Mouse (Mus musculus): ENCODE data around the gene Dchs2. TPM values are rescaled to one million over a fixed set of nuclear protein-coding genes. Genes with fewer than 3 reads are reported as not detected.

Dchs2 gene
- total and polyA plus RNA-seq, 2 experiments from 2014 or later = 0.48 to 8.5 TPM

DNA sequence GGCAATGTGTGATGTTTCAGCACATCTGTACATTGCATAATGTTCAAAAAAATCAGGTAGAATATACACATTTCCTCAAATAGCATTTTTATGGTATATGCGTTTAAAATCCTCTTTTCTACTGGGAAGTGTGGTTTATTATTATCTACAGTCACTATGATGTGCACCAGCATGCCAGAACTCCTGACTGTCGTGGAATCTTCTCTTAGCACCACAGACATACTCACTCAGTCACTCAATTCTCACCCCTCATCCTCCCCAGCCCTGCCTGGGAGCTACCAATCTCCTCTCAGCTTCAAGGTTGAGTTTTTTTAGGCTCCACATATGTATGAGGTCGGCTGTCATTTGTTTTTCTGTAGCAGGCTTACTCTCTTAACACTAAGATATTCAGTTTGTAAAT lies 20.8 kb downstream of the Dchs2 start:
- 55% methylated on average over 3 of the region's 3 CpGs for WGBS
- H3K27ac ChIP-seq (ENCODE audit: low read depth, low read length) = peak overlapping the region; percentile 70; the same call in 1 of the 2 replicates

DNA sequence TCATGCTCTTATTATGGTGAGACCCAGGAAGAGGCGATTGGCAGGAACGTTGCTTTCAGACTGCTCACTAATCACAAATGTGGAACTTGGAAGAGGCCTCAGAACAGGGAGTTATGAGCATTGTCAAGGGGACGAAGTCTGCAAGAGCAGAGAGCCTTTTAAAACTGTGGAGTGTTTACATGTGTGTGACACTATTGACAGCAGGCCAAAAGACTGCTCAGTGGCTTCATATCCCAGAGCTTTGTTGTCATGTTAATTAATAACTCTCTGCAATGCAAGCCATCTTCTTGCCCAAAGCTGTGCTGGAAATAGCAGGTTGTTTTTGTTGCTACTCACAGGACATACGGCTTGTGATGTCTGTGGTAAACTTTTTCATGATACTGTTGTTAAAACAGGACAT lies 27.9 kb downstream of the Dchs2 start:
- DNase-seq (peak; percentile 21), ATAC-seq (no peak; the same call in 1 of the 2 replicates)
- H3K4me3 ChIP-seq (ENCODE audit: low read depth, low read length) = no peak overlapping the region

More for the DNA sequence above, 20.8 kb downstream of the Dchs2 start:
- ATAC-seq = peak; percentile 71; the same call in 1 of the 2 replicates
- H3K4me2 ChIP-seq (ENCODE audit: low read depth) = no peak overlapping the region
- H3K27me3 ChIP-seq (ENCODE audit: insufficient read depth, low read length) = no peaks in the 10 kb centered on the region
- H3K9me3 ChIP-seq (ENCODE audit: low read length) = no peaks in the 10 kb centered on the region
- no peak overlapping the region for H3K9ac ChIP-seq
- H3K4me3 ChIP-seq (ENCODE audit: low read depth, low read length) = no peak overlapping the region
- H3K4me1 ChIP-seq (ENCODE audit: insufficient read depth) = peaks cover 7% of the 10 kb centered on the region
- peak; percentile 10 for DNase-seq
- TF ChIP-seq CTCF (IDR thresholded peaks at IDR 0.05; ENCODE audit: low read depth) = no peak
- H3K36me3 ChIP-seq (ENCODE audit: insufficient read depth) = no peaks in the 10 kb centered on the region

DNA sequence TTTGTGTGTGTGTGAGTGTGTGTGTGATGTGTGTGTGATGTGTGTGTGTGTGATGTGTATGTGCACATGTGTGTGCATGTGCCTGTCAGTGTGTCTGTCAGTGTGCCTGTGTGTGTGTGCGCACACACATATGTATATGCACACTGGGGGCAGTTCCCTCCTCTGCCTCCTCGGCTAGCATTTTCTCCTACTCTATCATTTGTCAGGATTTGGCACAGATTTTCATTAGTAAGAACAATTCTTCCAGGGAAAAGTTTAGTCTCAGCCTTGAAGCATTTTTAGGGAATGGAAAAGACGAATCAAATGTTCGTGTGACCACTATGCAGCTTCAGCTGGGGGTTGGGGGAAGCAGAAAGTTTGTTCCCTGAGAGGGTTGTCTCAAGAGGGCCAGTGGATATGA lies 28.4 kb downstream of the Dchs2 start:
- TF ChIP-seq CTCF (IDR thresholded peaks at IDR 0.05; ENCODE audit: low read depth) = no peak
- DNase-seq = no peak
- no peak overlapping the region for H3K4me2 ChIP-seq (ENCODE audit: low read depth)
- H3K36me3 ChIP-seq (ENCODE audit: insufficient read depth) = no peaks in the 10 kb centered on the region
- H3K27ac ChIP-seq (ENCODE audit: low read depth, low read length) = no peak overlapping the region
- no peaks in the 10 kb centered on the region for H3K9me3 ChIP-seq (ENCODE audit: low read length)
- no peak overlapping the region for H3K9ac ChIP-seq
- peaks cover under 1% of the 10 kb centered on the region; the same call in 1 of the 2 replicates for H3K4me1 ChIP-seq (ENCODE audit: insufficient read depth)
- no peak overlapping the region for H3K4me3 ChIP-seq (ENCODE audit: low read depth, low read length)
- no peaks in the 10 kb centered on the region for H3K27me3 ChIP-seq (ENCODE audit: insufficient read depth, low read length)
- no peak for ATAC-seq
- WGBS = 67% methylated on average over 4 of the region's 4 CpGs

More for the DNA sequence above, 27.9 kb downstream of the Dchs2 start:
- H3K36me3 ChIP-seq (ENCODE audit: insufficient read depth) = no peaks in the 10 kb centered on the region
- WGBS = 19% methylated on average over 4 of the region's 4 CpGs
- H3K4me1 ChIP-seq (ENCODE audit: insufficient read depth) = no peaks in the 10 kb centered on the region
- no peak for TF ChIP-seq CTCF (IDR thresholded peaks at IDR 0.05; ENCODE audit: low read depth)
- no peaks in the 10 kb centered on the region for H3K9me3 ChIP-seq (ENCODE audit: low read length)
- H3K9ac ChIP-seq = no peak overlapping the region
- H3K4me2 ChIP-seq (ENCODE audit: low read depth) = no peak overlapping the region
- no peaks in the 10 kb centered on the region for H3K27me3 ChIP-seq (ENCODE audit: insufficient read depth, low read length)
- no peak overlapping the region for H3K27ac ChIP-seq (ENCODE audit: low read depth, low read length)

- Histone ChIP-seq H3K9me3 (ENCODE audit: low read length) (no peaks in the 10 kb centered on the region), H3K27ac (ENCODE audit: low read depth, low read length) (no peak overlapping the region), H3K36me3 (ENCODE audit: insufficient read depth) (no peaks in the 10 kb centered on the region), H3K9ac (no peak overlapping the region), H3K4me2 (ENCODE audit: low read depth) (no peak overlapping the region), H3K4me3 (ENCODE audit: low read depth, low read length) (no peak overlapping the region), H3K4me1 (ENCODE audit: insufficient read depth) (peaks cover 7% of the 10 kb centered on the region; the same call in 1 of the 2 replicates), H3K27me3 (ENCODE audit: insufficient read depth, low read length) (no peaks in the 10 kb centered on the region)
- WGBS = 22% methylated on average over 6 of the region's 6 CpGs
- DNase-seq (no peak), ATAC-seq (no peak)
- no peak for TF ChIP-seq CTCF (IDR thresholded peaks at IDR 0.05; ENCODE audit: low read depth)
Observed at GRCm38 (mm10) chr3:83161542-83162231, 33.9 kb downstream of the Dchs2 start.

DNA sequence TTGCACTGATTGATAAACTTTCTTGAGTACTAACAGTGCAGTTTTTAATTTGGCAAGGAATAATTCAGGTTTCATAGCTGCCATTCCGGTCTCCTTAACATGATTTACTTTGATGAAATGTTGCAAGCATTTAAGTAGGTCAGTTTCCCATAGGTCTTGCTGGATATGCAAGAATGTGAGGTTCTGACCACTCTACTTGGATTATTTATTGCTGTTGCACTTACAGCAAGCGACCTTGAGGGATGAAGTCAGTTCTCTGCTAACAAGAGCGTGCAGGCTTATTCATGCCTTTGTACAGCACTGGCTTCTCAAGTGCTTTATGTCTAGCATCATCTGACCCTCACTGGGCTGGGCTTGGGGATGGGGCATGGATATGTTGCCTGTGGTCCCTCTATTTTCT lies 35.9 kb downstream of the Dchs2 start:
- no peak overlapping the region for H3K27ac ChIP-seq (ENCODE audit: low read depth, low read length)
- 90% methylated on average over 3 of the region's 3 CpGs for WGBS
- H3K4me1 ChIP-seq (ENCODE audit: insufficient read depth) = peaks cover 7% of the 10 kb centered on the region; the same call in 1 of the 2 replicates

GRCm38 (mm10) chr3:83185527-83185926 lies 57.8 kb downstream of the Dchs2 start:
- no peaks in the 10 kb centered on the region for H3K4me1 ChIP-seq (ENCODE audit: insufficient read depth)
- TF ChIP-seq CTCF (IDR thresholded peaks at IDR 0.05; ENCODE audit: low read depth) = no peak
- no peak overlapping the region for H3K4me3 ChIP-seq (ENCODE audit: low read depth, low read length)
- no peak for DNase-seq
- no peak for ATAC-seq
- no peak overlapping the region for H3K4me2 ChIP-seq (ENCODE audit: low read depth)
- no peak overlapping the region for H3K9ac ChIP-seq
- no peaks in the 10 kb centered on the region for H3K36me3 ChIP-seq (ENCODE audit: insufficient read depth)
- H3K9me3 ChIP-seq (ENCODE audit: low read length) = no peaks in the 10 kb centered on the region
- H3K27ac ChIP-seq (ENCODE audit: low read depth, low read length) = no peak overlapping the region
- WGBS = 91% methylated on average over 5 of the region's 5 CpGs
- no peaks in the 10 kb centered on the region for H3K27me3 ChIP-seq (ENCODE audit: insufficient read depth, low read length)

More for the DNA sequence above, 35.9 kb downstream of the Dchs2 start:
- H3K36me3 ChIP-seq (ENCODE audit: insufficient read depth) = no peaks in the 10 kb centered on the region
- no peak overlapping the region for H3K9ac ChIP-seq
- no peak overlapping the region for H3K4me2 ChIP-seq (ENCODE audit: low read depth)
- no peak overlapping the region for H3K4me3 ChIP-seq (ENCODE audit: low read depth, low read length)
- ATAC-seq (no peak), DNase-seq (no peak)
- H3K27me3 ChIP-seq (ENCODE audit: insufficient read depth, low read length) = no peaks in the 10 kb centered on the region
- TF ChIP-seq CTCF (IDR thresholded peaks at IDR 0.05; ENCODE audit: low read depth) = no peak
- H3K9me3 ChIP-seq (ENCODE audit: low read length) = no peaks in the 10 kb centered on the region

- no peak for ATAC-seq
- 93% methylated on average over 2 of the region's 2 CpGs for WGBS
Observed at GRCm38 (mm10) chr3:83191271-83191670, 63.5 kb downstream of the Dchs2 start.

More at GRCm38 (mm10) chr3:83191271-83191670, 63.5 kb downstream of the Dchs2 start:
- Histone ChIP-seq H3K9ac (no peak overlapping the region), H3K27me3 (ENCODE audit: insufficient read depth, low read length) (no peaks in the 10 kb centered on the region), H3K4me3 (ENCODE audit: low read depth, low read length) (no peak overlapping the region), H3K4me2 (ENCODE audit: low read depth) (no peak overlapping the region), H3K9me3 (ENCODE audit: low read length) (no peaks in the 10 kb centered on the region), H3K36me3 (ENCODE audit: insufficient read depth) (no peaks in the 10 kb centered on the region), H3K4me1 (ENCODE audit: insufficient read depth) (no peaks in the 10 kb centered on the region), H3K27ac (ENCODE audit: low read depth, low read length) (no peak overlapping the region)
- DNase-seq = no peak
- TF ChIP-seq CTCF (IDR thresholded peaks at IDR 0.05; ENCODE audit: low read depth) = no peak

Data from forebrain, postnatal 0 days (tissue).